Mouse (Mus musculus) bone marrow macrophage, adult 2 months (primary cell): ENCODE measurements around the gene Hpse2.

Source experiments
- CTCF ChIP-seq: IDR thresholded peaks from 2 replicates; pipeline ENCODE4 v1.5.1; 2012; ENCODE audit warnings: low read depth, mild to moderate bottlenecking, low read length, moderate library complexity
- POLR2A ChIP-seq: IDR thresholded peaks from 2 replicates; pipeline ENCODE4 v1.6.1; 2012; ENCODE audit warnings: mild to moderate bottlenecking, low read depth, low read length, borderline replicate concordance

GRCm38 (mm10) chr19:42876563-42876962 lies 511.6 kb downstream of the Hpse2 start:
- TF ChIP-seq CTCF (no peak), POLR2A (no peak)
